Mouse (Mus musculus): ENCODE measurements around the gene Pqbp1.

- TF ChIP-seq POLR2A (IDR thresholded peaks at IDR 0.05; ENCODE audit: insufficient read depth, low read depth, low read length) (no peak), CTCF (IDR thresholded peaks at IDR 0.05) (no peak), EP300 (IDR thresholded peaks at IDR 0.05; ENCODE audit: insufficient read depth, low read depth, low read length) (no peak)
Observed at GRCm38 (mm10) chrX:7927116-7927515, 28.0 kb upstream of the Pqbp1 start.
